20 mouse cellular contexts compared by ENCODE assay signal in genomic region chr11:43353602-43354001, GRCm38 (mm10).
DNase-seq lines count a peak whose midpoint lies in the region; ATAC-seq and TF ChIP-seq lines count a peak whose summit lies in the region.
"Had no signal": no experiment of that assay in that cellular context is flagged by ENCODE, and none has a peak within 500 bp of the region (broad histone marks: within the 10 kb centered on the region; RNA-seq: fewer than 3 reads in every experiment).

No protein-coding gene starts in this region.

- no peaks in the 10 kb centered on the region for H3K79me2 ChIP-seq in macrophage (ENCODE audit: inconsistent target)

- WGBS in lung, embryonic 15.5 days, result 62% methylated on average over 4 of the region's 4 CpGs
- WGBS in macrophage (ENCODE audit: missing documents), result 45% methylated on average over 4 of the region's 4 CpGs
- 72% methylated on average over 4 of the region's 4 CpGs for WGBS in midbrain, embryonic 11.5 days
- WGBS in hindbrain, postnatal 0 days, result 88% methylated on average over 4 of the region's 4 CpGs

- no peaks in the 10 kb centered on the region for H3K4me1 ChIP-seq in lung, embryonic 15.5 days
- peaks cover 12% of the 10 kb centered on the region for H3K4me1 ChIP-seq in midbrain, embryonic 11.5 days (ENCODE audit: control insufficient read depth, insufficient read depth, low read length)
- peaks cover 4% of the 10 kb centered on the region for H3K4me1 ChIP-seq in hindbrain, postnatal 0 days (ENCODE audit: insufficient read depth, low read length)
- H3K4me1 ChIP-seq: limb, embryonic 12.5 days had no signal

- H3K27me3 ChIP-seq in lung, embryonic 15.5 days, result no peaks in the 10 kb centered on the region
- H3K27me3 ChIP-seq in midbrain, embryonic 11.5 days (ENCODE audit: control insufficient read depth, insufficient read depth, low read length), result no peaks in the 10 kb centered on the region
- H3K27me3 ChIP-seq in hindbrain, postnatal 0 days (ENCODE audit: insufficient read depth, low read length), result no peaks in the 10 kb centered on the region
- H3K27me3 ChIP-seq: forebrain, embryonic 12.5 days; heart, embryonic 12.5 days had no signal

- TF ChIP-seq CTCF in hindbrain, postnatal 0 days (IDR thresholded peaks at IDR 0.05; ENCODE audit: low read depth), result no peak

- ATAC-seq in lung, embryonic 15.5 days (ENCODE audit: borderline replicate concordance, extremely low read depth, low FRiP score, low TSS enrichment), result no peak
- peak; percentile 66 for ATAC-seq in granulocyte monocyte progenitor cell, adult 5-6 weeks (replicated peaks; ENCODE audit: poor library complexity, severe bottlenecking)
- ATAC-seq in megakaryocyte-erythroid progenitor cell, adult 5-6 weeks (replicated peaks; ENCODE audit: low FRiP score, low TSS enrichment, poor library complexity, severe bottlenecking), result no peak
- no peak for ATAC-seq in midbrain, embryonic 11.5 days (ENCODE audit: low FRiP score)
- no peak for ATAC-seq in hindbrain, postnatal 0 days
- ATAC-seq: hindbrain, embryonic 16.5 days; midbrain, embryonic 16.5 days had no signal

- H3K27ac ChIP-seq in lung, embryonic 15.5 days, result peak overlapping the region; percentile 68
- peak overlapping the region; percentile 14; the same call in 1 of the 2 replicates for H3K27ac ChIP-seq in macrophage
- no peak overlapping the region for H3K27ac ChIP-seq in midbrain, embryonic 11.5 days (ENCODE audit: low read depth, low read length)
- no peak overlapping the region for H3K27ac ChIP-seq in hindbrain, postnatal 0 days
- H3K27ac ChIP-seq: forebrain, embryonic 12.5 days; limb, embryonic 12.5 days had no signal

- no peak overlapping the region for H3K4me2 ChIP-seq in lung, embryonic 15.5 days
- no peak overlapping the region for H3K4me2 ChIP-seq in midbrain, embryonic 11.5 days
- H3K4me2 ChIP-seq in hindbrain, postnatal 0 days (ENCODE audit: low read depth, low read length), result no peak overlapping the region
- H3K4me2 ChIP-seq: forebrain, embryonic 12.5 days; heart, embryonic 12.5 days; limb, embryonic 12.5 days had no signal

- no peaks in the 10 kb centered on the region for H3K36me3 ChIP-seq in lung, embryonic 15.5 days
- no peaks in the 10 kb centered on the region for H3K36me3 ChIP-seq in macrophage (ENCODE audit: inconsistent target)
- H3K36me3 ChIP-seq in midbrain, embryonic 11.5 days (ENCODE audit: control insufficient read depth, insufficient read depth, low read length), result no peaks in the 10 kb centered on the region
- H3K36me3 ChIP-seq in hindbrain, postnatal 0 days (ENCODE audit: insufficient read depth, low read length), result no peaks in the 10 kb centered on the region
- H3K36me3 ChIP-seq: forebrain, embryonic 12.5 days; G1E; heart, embryonic 12.5 days; limb, embryonic 12.5 days had no signal

- no peak overlapping the region for H3K9ac ChIP-seq in lung, embryonic 15.5 days
- no peak overlapping the region for H3K9ac ChIP-seq in midbrain, embryonic 11.5 days (ENCODE audit: low read length)
- no peak overlapping the region for H3K9ac ChIP-seq in hindbrain, postnatal 0 days (replicated peaks; ENCODE audit: low read length)
- H3K9ac ChIP-seq: forebrain, embryonic 12.5 days; heart, embryonic 12.5 days; limb, embryonic 12.5 days had no signal

- no peak for DNase-seq in lung, postnatal 4 days
- no peak for DNase-seq in midbrain, embryonic 11.5 days (ENCODE audit: low spot score, missing footprints)
- no peak for DNase-seq in hindbrain, postnatal 0 days (ENCODE audit: low spot score)
- DNase-seq: cerebellum, adult 11 months; cerebellum, postnatal 14 days; heart, postnatal 36 days; kidney, adult 11 months; kidney, postnatal 4 days; right cerebral cortex, postnatal 25 days; thymus, adult 18-20 months had no signal

- no peak overlapping the region for H3K4me3 ChIP-seq in lung, embryonic 15.5 days
- H3K4me3 ChIP-seq in macrophage (ENCODE audit: inconsistent target), result no peak overlapping the region
- H3K4me3 ChIP-seq in midbrain, embryonic 11.5 days (ENCODE audit: low read depth, low read length), result no peak overlapping the region
- no peak overlapping the region for H3K4me3 ChIP-seq in hindbrain, postnatal 0 days (ENCODE audit: low read length)
- H3K4me3 ChIP-seq: forebrain, embryonic 12.5 days; heart, embryonic 12.5 days; limb, embryonic 12.5 days had no signal

- no peaks in the 10 kb centered on the region for H3K9me3 ChIP-seq in lung, embryonic 15.5 days
- H3K9me3 ChIP-seq in midbrain, embryonic 11.5 days (ENCODE audit: control insufficient read depth, low read length), result no peaks in the 10 kb centered on the region
- no peaks in the 10 kb centered on the region for H3K9me3 ChIP-seq in hindbrain, postnatal 0 days (ENCODE audit: low read length)
- H3K9me3 ChIP-seq: forebrain, embryonic 12.5 days; G1E; heart, embryonic 12.5 days; limb, embryonic 12.5 days had no signal

Comparison
In these comparisons a context has a peak if more than half of its experiments do, and no peak if none do; other contexts are left out.
1. H3K27ac ChIP-seq: peak in lung, embryonic 15.5 days (single experiment) and macrophage (single experiment); none in midbrain, embryonic 11.5 days (single experiment) and hindbrain, postnatal 0 days (single experiment).